Mouse (Mus musculus) erythroblast, embryonic 14.5 days (primary cell): ENCODE results near the gene Eps15. TPM values are rescaled to one million over a fixed set of nuclear protein-coding genes. Genes with fewer than 3 reads are reported as not detected.

ENCODE experiments used
- H3K27me3 ChIP-seq: 2 replicates; pipeline ENCODE4 v1.6.1; 2012; ENCODE audit warnings: inconsistent platforms; ENCODE audit not compliant: control insufficient read depth
- H3K36me3 ChIP-seq: 2 replicates; pipeline ENCODE4 v1.6.1; 2012; ENCODE audit warnings: mild to moderate bottlenecking, inconsistent platforms; ENCODE audit not compliant: control insufficient read depth
- H3K4me1 ChIP-seq: 2 replicates; pipeline ENCODE4 v1.6.1; 2012; ENCODE audit warnings: inconsistent platforms; ENCODE audit not compliant: control insufficient read depth
- H3K4me3 ChIP-seq: replicated peaks from 2 replicates; pipeline ENCODE3; 2012; ENCODE audit warnings: moderate library complexity, mild to moderate bottlenecking, inconsistent platforms
- H3K9me3 ChIP-seq: 2 replicates; pipeline ENCODE4 v1.6.1; 2012; ENCODE audit warnings: low read length, inconsistent platforms, mixed read lengths; ENCODE audit not compliant: control insufficient read depth
- GATA1 ChIP-seq: IDR thresholded peaks from 2 replicates; pipeline ENCODE4 v1.6.1; 2012; ENCODE audit warnings: low read length, inconsistent platforms, mixed read lengths
- TAL1 ChIP-seq: IDR thresholded peaks from 3 replicates; pipeline ENCODE4 v1.6.1; 2012; ENCODE audit warnings: low read length, inconsistent platforms, mixed read lengths
- polyA plus RNA-seq: library from polyadenylated mRNA; stranded (reverse); fragments of >175 nt; gene quantifications from 2 replicates; pipeline ENCODE4 v1.2.3, GENCODE M21; 2012

Gene Eps15
- polyA plus RNA-seq, 1 experiment, result 1.2 TPM

DNA sequence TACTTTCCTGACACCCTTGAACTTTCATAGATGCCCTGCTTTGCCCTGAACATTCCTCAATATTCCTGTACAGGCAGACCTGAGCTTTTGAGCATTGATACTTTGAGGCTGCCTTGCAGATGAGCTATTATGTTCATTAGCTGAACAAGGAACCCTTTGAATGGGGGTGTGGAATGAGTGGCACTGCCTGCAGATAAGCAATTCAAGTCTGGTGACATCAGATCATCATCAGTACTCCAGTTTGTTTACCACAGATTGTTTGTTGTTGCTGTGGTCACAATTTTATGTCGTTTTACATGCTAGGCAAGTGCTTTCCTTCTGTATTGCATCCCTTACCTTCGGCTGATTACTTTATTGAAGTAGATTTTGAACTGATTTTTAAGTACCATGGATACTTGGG lies 16.4 kb downstream of the Eps15 start:
- Histone ChIP-seq H3K4me3 (no peak overlapping the region), H3K27me3 (no peaks in the 10 kb centered on the region), H3K4me1 (peaks cover 11% of the 10 kb centered on the region), H3K9me3 (no peaks in the 10 kb centered on the region), H3K36me3 (peaks cover 28% of the 10 kb centered on the region)
- no peak for TF ChIP-seq GATA1
- TF ChIP-seq TAL1, result no peak

- Histone ChIP-seq H3K4me1 (peaks cover 11% of the 10 kb centered on the region), H3K36me3 (peaks cover 31% of the 10 kb centered on the region), H3K4me3 (no peak overlapping the region), H3K9me3 (no peaks in the 10 kb centered on the region), H3K27me3 (no peaks in the 10 kb centered on the region)
- TF ChIP-seq GATA1 (no peak), TAL1 (no peak)
Observed at GRCm38 (mm10) chr4:109299136-109299535, 19.1 kb downstream of the Eps15 start.

GRCm38 (mm10) chr4:109316941-109317894 lies 37.1 kb downstream of the Eps15 start:
- H3K36me3 ChIP-seq, result peaks cover 82% of the 10 kb centered on the region
- H3K27me3 ChIP-seq, result no peaks in the 10 kb centered on the region
- H3K4me1 ChIP-seq, result no peaks in the 10 kb centered on the region
- H3K9me3 ChIP-seq, result no peaks in the 10 kb centered on the region
- no peak overlapping the region for H3K4me3 ChIP-seq
- TF ChIP-seq GATA1 (no peak), TAL1 (no peak)

DNA sequence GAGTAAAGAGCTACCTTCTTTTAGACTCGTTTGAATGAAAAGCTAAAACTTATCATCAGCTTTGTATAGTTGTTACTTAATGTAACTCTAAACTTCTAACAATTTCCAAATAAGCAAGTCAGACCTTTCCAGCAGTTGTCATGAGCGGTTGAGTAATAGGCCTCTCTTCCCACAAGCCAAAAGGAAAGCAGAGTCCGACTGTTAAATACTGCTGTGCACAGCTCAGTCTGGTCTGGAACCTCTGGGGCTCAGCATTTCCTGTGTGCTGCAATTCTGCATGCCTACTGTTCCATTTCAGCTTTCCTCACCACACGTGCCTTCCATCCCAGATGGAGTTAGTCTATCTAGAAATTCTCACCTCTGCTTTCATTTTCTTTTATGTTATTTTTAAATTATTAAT lies 56.7 kb downstream of the Eps15 start:
- no peaks in the 10 kb centered on the region for H3K4me1 ChIP-seq
- no peaks in the 10 kb centered on the region for H3K27me3 ChIP-seq
- no peak for TF ChIP-seq GATA1
- no peak for TF ChIP-seq TAL1
- H3K9me3 ChIP-seq, result no peaks in the 10 kb centered on the region
- peaks cover 66% of the 10 kb centered on the region for H3K36me3 ChIP-seq
- H3K4me3 ChIP-seq, result no peak overlapping the region

DNA sequence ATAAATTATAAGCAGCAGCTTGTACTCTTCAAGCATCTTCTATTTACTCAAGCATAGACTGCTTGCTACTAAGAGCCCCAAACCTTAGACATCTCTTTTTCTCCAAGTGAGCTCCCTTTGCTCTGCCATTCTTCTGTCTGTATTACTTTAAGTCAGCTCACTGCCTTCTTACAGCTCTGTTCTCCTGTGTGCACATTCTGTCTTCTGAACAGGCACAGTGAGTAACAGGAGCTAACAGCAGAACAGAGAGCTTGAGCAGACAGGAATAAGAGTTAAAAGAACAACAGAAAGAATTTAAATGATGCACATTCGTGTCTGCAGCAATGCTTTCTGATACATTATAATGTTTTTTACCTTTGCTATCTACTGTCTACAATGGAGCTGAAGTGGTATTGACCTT lies 61.2 kb downstream of the Eps15 start:
- no peaks in the 10 kb centered on the region for H3K4me1 ChIP-seq
- peaks cover 44% of the 10 kb centered on the region for H3K36me3 ChIP-seq
- no peaks in the 10 kb centered on the region for H3K27me3 ChIP-seq
- no peak overlapping the region for H3K4me3 ChIP-seq
- no peaks in the 10 kb centered on the region for H3K9me3 ChIP-seq
- TF ChIP-seq GATA1, result no peak
- TF ChIP-seq TAL1, result no peak

- Histone ChIP-seq H3K4me1 (no peaks in the 10 kb centered on the region), H3K9me3 (no peaks in the 10 kb centered on the region), H3K27me3 (no peaks in the 10 kb centered on the region), H3K36me3 (peaks cover 33% of the 10 kb centered on the region), H3K4me3 (no peak overlapping the region)
- TF ChIP-seq GATA1, result no peak
- no peak for TF ChIP-seq TAL1
Observed at GRCm38 (mm10) chr4:109342783-109343485, 62.9 kb downstream of the Eps15 start.

DNA sequence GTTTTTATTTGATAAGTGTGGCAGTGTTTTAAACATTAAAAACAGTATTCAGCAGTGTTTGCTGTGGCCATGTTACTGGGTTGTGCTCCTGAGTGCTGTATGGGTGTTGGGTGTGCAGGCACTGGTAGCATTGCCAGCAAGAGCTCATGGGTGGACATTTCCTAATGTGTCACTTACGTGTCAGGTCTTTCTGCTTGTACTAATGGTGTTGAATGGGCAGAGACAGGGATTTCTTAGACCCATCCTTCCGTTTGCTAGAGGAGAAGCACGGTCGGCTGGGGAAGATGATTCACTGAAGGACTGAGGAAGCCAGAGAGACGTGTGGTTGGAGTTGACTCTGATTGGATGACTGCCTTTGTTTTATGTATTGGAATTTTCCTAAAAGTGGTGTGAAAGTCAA lies 63.8 kb downstream of the Eps15 start:
- TF ChIP-seq TAL1 (no peak), GATA1 (no peak)
- H3K4me1 ChIP-seq, result no peaks in the 10 kb centered on the region
- no peaks in the 10 kb centered on the region for H3K27me3 ChIP-seq
- H3K4me3 ChIP-seq, result no peak overlapping the region
- peaks cover 25% of the 10 kb centered on the region for H3K36me3 ChIP-seq
- no peaks in the 10 kb centered on the region for H3K9me3 ChIP-seq

DNA sequence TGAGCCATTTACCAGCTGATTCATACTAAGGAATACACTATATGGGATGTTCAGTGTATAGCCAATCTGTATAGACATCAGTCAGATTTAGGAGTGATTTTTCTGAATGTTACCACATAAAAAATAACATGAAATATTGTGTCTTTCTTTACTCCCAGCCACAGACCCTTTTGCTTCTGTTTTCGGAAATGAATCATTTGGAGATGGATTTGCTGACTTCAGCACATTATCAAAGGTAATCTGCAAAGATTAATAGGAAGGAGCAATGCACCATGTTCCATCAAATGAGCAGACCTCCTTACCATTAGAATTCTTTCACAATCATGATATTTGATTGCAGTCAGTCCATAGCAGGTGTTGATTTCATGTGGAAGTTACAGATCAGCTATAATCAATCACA lies 98.0 kb downstream of the Eps15 start:
- TF ChIP-seq TAL1 (no peak), GATA1 (no peak)
- H3K9me3 ChIP-seq, result no peaks in the 10 kb centered on the region
- peaks cover 93% of the 10 kb centered on the region for H3K36me3 ChIP-seq
- no peaks in the 10 kb centered on the region for H3K4me1 ChIP-seq
- H3K27me3 ChIP-seq, result no peaks in the 10 kb centered on the region
- no peak overlapping the region for H3K4me3 ChIP-seq

DNA sequence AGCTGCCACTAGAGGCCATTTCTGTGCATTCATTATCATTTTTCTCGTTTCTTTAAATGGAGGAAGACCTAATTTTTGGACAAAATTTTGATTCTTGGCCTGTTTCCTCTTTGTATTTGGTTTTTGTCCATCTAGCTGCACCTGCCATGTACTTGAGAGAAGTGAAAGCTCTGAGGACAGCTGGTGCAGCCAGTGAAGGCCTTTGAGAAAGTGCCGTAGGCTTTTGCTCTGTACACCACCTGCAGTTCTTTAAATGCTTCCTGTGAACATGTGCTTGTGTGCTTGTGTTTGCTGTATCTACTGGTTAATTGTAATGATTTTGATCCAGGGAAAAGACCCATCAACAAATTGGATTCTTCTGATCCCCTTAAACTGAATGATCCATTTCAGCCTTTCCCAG lies 102.4 kb downstream of the Eps15 start:
- TF ChIP-seq GATA1, result no peak
- no peak for TF ChIP-seq TAL1
- Histone ChIP-seq H3K4me1 (peaks cover 2% of the 10 kb centered on the region; the same call in 1 of the 2 replicates), H3K27me3 (no peaks in the 10 kb centered on the region), H3K9me3 (no peaks in the 10 kb centered on the region), H3K36me3 (peaks cover 85% of the 10 kb centered on the region), H3K4me3 (no peak overlapping the region)
